8 mouse cellular contexts compared by ENCODE assay signal in genomic region chr8:4678908-4679545, GRCm38 (mm10).
DNase-seq lines count a peak whose midpoint lies in the region; ATAC-seq lines count a peak whose summit lies in the region.

No protein-coding gene starts in this region.

- DNase-seq in c-Kit-negative CD71-positive TER-119-positive erythroid progenitor cells, embryonic 14.5 days (ENCODE audit: low read depth, low spot score) = peak; percentile 5
- DNase-seq in left cerebral cortex, postnatal 14 days (ENCODE audit: low spot score in 2 of 2) = peak; percentile 24 to 75
- no peak for DNase-seq in midbrain, embryonic 14.5 days
- DNase-seq in embryo, embryonic 10 days (ENCODE audit: low spot score) = no peak
- DNase-seq in adipocyte (ENCODE audit: low spot score) = no peak

- ATAC-seq in megakaryocyte, adult 5-6 weeks (ENCODE audit: poor library complexity, severe bottlenecking) = no peak
- ATAC-seq in frontal cortex, adult (ENCODE audit: low TSS enrichment) = peak; percentile 11
- no peak; the same call in 1 of the 2 replicates for ATAC-seq in midbrain, embryonic 14.5 days (ENCODE audit: low FRiP score, low TSS enrichment)

- peak overlapping the region; percentile 99; the same call in 1 of the 2 replicates for H3K27ac ChIP-seq in midbrain, embryonic 14.5 days (replicated peaks; ENCODE audit: low read depth, low read length)

- H3K27me3 ChIP-seq in megakaryocyte, embryonic 14.5 days (replicated peaks) = no peaks in the 10 kb centered on the region
- H3K27me3 ChIP-seq in midbrain, embryonic 14.5 days (ENCODE audit: control insufficient read depth, insufficient read depth, low read length) = no peaks in the 10 kb centered on the region

- H3K4me2 ChIP-seq in midbrain, embryonic 14.5 days (ENCODE audit: low read length) = peak overlapping the region; percentile 63

- peaks cover 3% of the 10 kb centered on the region for H3K36me3 ChIP-seq in megakaryocyte, embryonic 14.5 days (replicated peaks; ENCODE audit: low read length)
- H3K36me3 ChIP-seq in midbrain, embryonic 14.5 days (ENCODE audit: control insufficient read depth, insufficient read depth, low read length) = no peaks in the 10 kb centered on the region

- H3K9me3 ChIP-seq in megakaryocyte, embryonic 14.5 days = peaks cover 11% of the 10 kb centered on the region
- H3K9me3 ChIP-seq in midbrain, embryonic 14.5 days (ENCODE audit: control insufficient read depth, low read length) = no peaks in the 10 kb centered on the region

- intact Hi-C loops in left cerebral cortex, postnatal 14 days (cut with DNase I) = loop anchor here (5.0 kb wide), 1 partner anchor 67 kb away; the partner anchor contains the start of gene Zfp958

- peak overlapping the region; percentile 98 for H3K4me3 ChIP-seq in megakaryocyte, embryonic 14.5 days (replicated peaks)
- H3K4me3 ChIP-seq in midbrain, embryonic 14.5 days (replicated peaks; ENCODE audit: low read depth, low read length) = peak overlapping the region; percentile 70

- 79% methylated on average over 8 of the region's 8 CpGs for WGBS in midbrain, embryonic 14.5 days

- H3K4me1 ChIP-seq in megakaryocyte, embryonic 14.5 days = peaks cover 16% of the 10 kb centered on the region
- peaks cover 6% of the 10 kb centered on the region for H3K4me1 ChIP-seq in midbrain, embryonic 14.5 days (ENCODE audit: control insufficient read depth, insufficient read depth, low read length)

- no peak overlapping the region for H3K9ac ChIP-seq in midbrain, embryonic 14.5 days (replicated peaks; ENCODE audit: low read length)

Comparison
In these comparisons a context has a peak if more than half of its experiments do, and no peak if none do; other contexts are left out.
1. DNase-seq: peak in c-Kit-negative CD71-positive TER-119-positive erythroid progenitor cells, embryonic 14.5 days (single experiment) and left cerebral cortex, postnatal 14 days (2 of 2); none in midbrain, embryonic 14.5 days (single experiment), embryo, embryonic 10 days (single experiment) and adipocyte (single experiment).